Mouse (Mus musculus): ENCODE measurements at regions not wholly inside any gene's neighbourhood (a gene's known extent, or its start where the extent isn't known, plus 50 kb on each side); places are given as distances from the start of the nearest gene placed in this dataset.

DNA sequence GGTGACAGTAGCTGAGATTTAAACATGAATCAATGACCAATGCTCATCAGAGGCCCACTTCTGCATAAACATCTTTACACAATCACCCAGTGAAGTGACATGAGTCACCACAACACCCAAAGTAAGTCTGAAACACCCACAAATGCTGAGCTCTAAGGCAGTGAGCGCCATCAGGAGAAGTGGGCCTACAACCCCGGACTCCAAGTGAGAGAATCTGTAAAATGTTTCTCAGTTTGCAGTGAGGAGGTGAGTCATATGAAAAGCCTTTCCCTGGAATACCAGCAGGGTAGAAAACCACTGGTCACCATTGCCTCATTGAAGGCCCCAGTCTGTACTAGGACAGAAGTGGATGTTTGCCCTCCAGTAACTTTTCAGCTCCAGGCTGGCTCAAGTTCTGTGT is 602.6 kb upstream of the Lrrc4c start:
- Histone ChIP-seq H3K4me2 (ENCODE audit: low read depth, low read length) (no peak overlapping the region), H3K9ac (replicated peaks) (no peak overlapping the region), H3K9me3 (ENCODE audit: low read length) (no peaks in the 10 kb centered on the region), H3K4me3 (ENCODE audit: low read depth, low read length) (no peak overlapping the region), H3K4me1 (ENCODE audit: insufficient read depth) (no peaks in the 10 kb centered on the region), H3K27me3 (ENCODE audit: insufficient read depth, low read length) (no peaks in the 10 kb centered on the region), H3K27ac (ENCODE audit: low read depth) (no peak overlapping the region), H3K36me3 (replicated peaks; ENCODE audit: insufficient read depth, low read length) (no peaks in the 10 kb centered on the region)
- DNase-seq (no peak), ATAC-seq (no peak)
- TF ChIP-seq EP300 (IDR thresholded peaks at IDR 0.05; ENCODE audit: low read depth) (no peak), CTCF (IDR thresholded peaks at IDR 0.05; ENCODE audit: low read depth) (no peak)
- WGBS (ENCODE audit: insufficient replicate concordance), result 63% methylated on average over 2 of the region's 2 CpGs
